Mouse (Mus musculus): ENCODE data around the gene Abcb4.

- TF ChIP-seq GATA1 (IDR thresholded peaks at IDR 0.05; ENCODE audit: low read length) (no peak), TAL1 (IDR thresholded peaks at IDR 0.05; ENCODE audit: low read length) (no peak)
Measured at GRCm38 (mm10) chr5:8911567-8912198, 18.2 kb downstream of the Abcb4 start.

All from erythroblast, embryonic 14.5 days (primary cell).